Mouse (Mus musculus): ENCODE measurements around the gene Frem3.

DNA sequence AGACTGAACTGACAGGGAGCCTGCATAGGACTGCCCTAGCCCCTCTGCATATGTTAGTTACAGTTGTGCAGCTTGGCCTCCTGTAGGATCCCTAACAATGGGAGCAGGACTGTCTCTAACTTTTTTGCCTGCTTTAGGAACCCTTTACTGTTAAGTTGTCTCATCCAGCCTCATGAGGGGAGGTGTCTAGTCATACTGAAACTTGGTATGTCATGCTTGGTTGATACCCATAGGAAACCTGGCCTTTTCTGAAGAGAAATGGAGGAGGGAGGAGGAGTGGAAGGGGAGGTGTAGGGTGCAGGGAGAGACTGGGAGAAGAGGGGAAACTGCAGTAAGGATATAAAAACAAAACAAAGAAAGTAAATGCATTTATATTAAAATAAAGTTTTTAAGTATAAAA, 121.4 kb downstream of the Frem3 start:
- TF ChIP-seq POLR2A (IDR thresholded peaks at IDR 0.05; ENCODE audit: insufficient read depth, low read depth, low read length), result no peak
- no peak for TF ChIP-seq CTCF (IDR thresholded peaks at IDR 0.05)
